Mouse (Mus musculus) liver, embryonic 14.5 days (tissue): Measurements from ENCODE around the gene Plekhn1.

Source experiments
- CTCF ChIP-seq: IDR thresholded peaks from 2 replicates; pipeline ENCODE4 v1.5.1; 2016; ENCODE audit warnings: antibody characterized with exemption, low read depth, control low read depth
- EP300 ChIP-seq: IDR thresholded peaks from 2 replicates; pipeline ENCODE4 v1.6.1; 2016; ENCODE audit warnings: antibody characterized with exemption, low read depth

DNA sequence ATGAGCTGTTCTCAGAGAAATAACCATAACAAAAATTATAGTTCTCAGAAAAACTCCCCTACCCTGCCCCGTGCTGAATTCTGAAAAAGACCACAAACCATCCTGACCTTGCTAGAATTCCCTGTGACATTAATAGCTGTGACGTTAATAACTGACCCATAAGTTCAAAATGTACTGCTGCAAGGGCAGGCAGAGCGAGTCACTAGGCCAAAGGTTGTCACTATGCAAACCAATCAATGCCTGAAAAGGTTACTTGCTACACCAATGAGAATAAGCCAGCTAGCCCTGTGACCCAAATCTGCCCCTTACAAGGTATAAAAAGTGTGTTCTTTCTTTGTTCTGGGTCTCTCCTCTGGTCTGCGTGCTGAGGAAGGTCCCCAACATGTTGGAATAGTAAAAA is 25.8 kb downstream of the Plekhn1 start:
- no peak for TF ChIP-seq CTCF
- no peak for TF ChIP-seq EP300
